Mouse (Mus musculus) kidney, adult 11 months (tissue): ENCODE measurements around the gene Aadacl4.
"Not testable (repeated sequence)": the region's sequence is repeated elsewhere in the genome, so short reads cannot be mapped to it uniquely, and the experiment has no call there.

ENCODE experiments used
- DNase-seq: peaks from one replicate; pipeline ENCODE4 v3.0.0; 2022

Aadacl4 gene

GRCm38 (mm10) chr4:144613407-144613806 is at the start of gene Aadacl4:
Gene Aadacl4, plus strand, starts transcription at chr4:144613707.
- DNase-seq: no peak

DNA sequence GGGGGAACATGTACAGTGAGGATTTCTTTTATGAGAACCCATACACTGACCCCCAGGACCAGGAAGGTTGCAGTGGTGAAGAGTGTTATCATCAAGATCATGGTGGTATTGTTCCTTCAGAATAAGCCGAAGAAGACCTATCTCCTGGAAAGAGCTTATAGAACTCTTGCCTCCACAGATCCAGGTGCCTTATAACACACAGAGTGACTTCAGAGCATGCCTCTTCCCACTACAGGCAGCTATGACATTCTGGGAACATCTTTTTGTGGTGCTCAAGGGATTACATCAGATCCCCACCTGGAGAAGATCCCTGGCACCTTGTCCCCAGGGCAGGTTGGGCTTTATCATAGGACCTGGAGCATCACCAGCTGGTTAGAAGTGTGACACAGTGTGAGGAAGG is 48.5 kb upstream of the Aadacl4 start, which contains the start of gene Gm13124:
Gm13124 (minus strand) TSS at position 101 of the 400 bp plus-strand sequence.
- DNase-seq: no peak

GRCm38 (mm10) chr4:144567752-144568151 is 45.8 kb upstream of the Aadacl4 start:
- no peak for DNase-seq

GRCm38 (mm10) chr4:144586207-144586606 is 27.3 kb upstream of the Aadacl4 start:
- not testable (repeated sequence) for DNase-seq

GRCm38 (mm10) chr4:144592790-144593189 is 20.7 kb upstream of the Aadacl4 start:
- no peak for DNase-seq

DNA sequence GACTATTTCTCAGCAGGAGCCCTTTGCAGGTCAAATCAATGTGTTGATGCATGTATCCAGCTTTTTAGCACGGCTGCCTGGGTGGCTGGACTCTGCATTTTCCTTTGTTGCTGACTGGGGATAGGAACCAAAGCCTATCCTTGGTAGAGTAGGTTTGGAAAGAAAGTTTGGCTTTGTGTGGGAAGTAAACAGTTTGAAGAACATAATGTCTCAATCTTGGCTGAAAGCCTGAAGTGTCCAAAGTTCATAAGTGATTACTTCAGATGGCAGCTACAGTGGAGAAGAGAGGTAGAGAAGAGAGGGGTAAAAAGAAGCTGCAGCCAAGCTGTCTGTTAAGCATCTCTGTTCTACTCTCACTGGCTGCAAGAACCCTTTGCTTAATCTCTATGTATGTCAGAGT is 1.1 kb downstream of the Aadacl4 start:
- DNase-seq: peak; percentile 5

DNA sequence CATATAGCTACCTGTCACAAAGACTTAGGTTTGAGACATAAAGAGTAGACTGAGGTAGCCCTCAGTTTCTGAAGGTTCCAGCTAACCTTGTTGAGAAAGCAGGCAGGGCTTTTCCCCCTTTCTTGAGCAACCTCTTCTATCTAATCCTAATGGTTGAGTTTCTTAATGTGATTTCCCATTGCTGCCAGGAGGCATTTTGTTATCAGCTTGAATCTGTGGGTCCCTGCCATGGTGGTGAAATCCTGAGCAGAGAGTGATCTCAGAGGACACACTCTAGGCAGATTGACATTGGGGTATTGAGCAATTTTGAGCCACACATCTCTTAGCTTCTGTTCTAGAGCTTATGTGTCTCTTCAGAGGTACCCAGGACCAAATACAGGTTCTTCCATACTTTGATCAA is 24.8 kb downstream of the Aadacl4 start:
- DNase-seq: no peak
